Mouse (Mus musculus) MEL (cell line): Measurements from ENCODE around the gene Lrrc46. TPM values are rescaled to one million over a fixed set of nuclear protein-coding genes. Genes with fewer than 3 reads are reported as not detected.

Experiments
- DNase-seq: peaks from one replicate; pipeline ENCODE4 v3.0.0; 2011; ENCODE audit warnings: low read depth, low spot score
- H3K27ac ChIP-seq: 2 replicates; pipeline ENCODE4 v1.5.1; 2012; ENCODE audit warnings: low read depth, mild to moderate bottlenecking, control low read depth, low read length, moderate library complexity; ENCODE audit not compliant: control insufficient read depth
- H3K27me3 ChIP-seq, 2 experiments: fragments of 150-350 bp in 1 of 2; sonication (generic) in 1 of 2; 2 replicates each; pipeline ENCODE4 v1.6.1; 2012; ENCODE audit warnings: low read length in 2 of 2, mild to moderate bottlenecking in 2 of 2, improper control_type of control experiment in 1 of 2, moderate library complexity in 1 of 2; ENCODE audit not compliant: insufficient read depth in 2 of 2, control insufficient read depth in 1 of 2
- H3K36me3 ChIP-seq, 2 experiments: 2 replicates each; pipeline ENCODE4 v1.6.1; 2012 to 2014; ENCODE audit warnings: low read length in 2 of 2, improper control_type of control experiment in 1 of 2, inconsistent platforms in 1 of 2, mild to moderate bottlenecking in 1 of 2; ENCODE audit not compliant: insufficient read depth in 2 of 2, control insufficient read depth in 1 of 2
- H3K4me1 ChIP-seq, 2 experiments: fragments of 150-350 bp in 1 of 2; sonication (generic) in 1 of 2; 2 replicates each; pipeline ENCODE4 v1.6.1; 2012; ENCODE audit warnings: low read length in 2 of 2, improper control_type of control experiment in 1 of 2, mild to moderate bottlenecking in 1 of 2; ENCODE audit not compliant: insufficient read depth in 2 of 2, control insufficient read depth in 1 of 2
- H3K4me3 ChIP-seq, 2 experiments: fragments of 150-350 bp in 1 of 2; sonication (generic) in 1 of 2; 2 replicates each; pipeline ENCODE4 v1.5.1; 2012; ENCODE audit warnings: low read depth in 2 of 2, low read length in 2 of 2, mild to moderate bottlenecking in 2 of 2, moderate library complexity in 2 of 2, control low read depth in 1 of 2, improper control_type of control experiment in 1 of 2; ENCODE audit not compliant: control insufficient read depth in 1 of 2, insufficient read depth in 1 of 2
- H3K79me2 ChIP-seq: 2 replicates; pipeline ENCODE4 v1.6.1; 2012; ENCODE audit warnings: mild to moderate bottlenecking, low read length, moderate library complexity; ENCODE audit not compliant: control insufficient read depth, poor library complexity, insufficient read depth
- H3K9ac ChIP-seq: 2 replicates; pipeline ENCODE4 v1.6.1; 2012; ENCODE audit warnings: low read depth, mild to moderate bottlenecking, control low read depth, low read length, moderate library complexity; ENCODE audit not compliant: control insufficient read depth, poor library complexity, severe bottlenecking
- H3K9me3 ChIP-seq: fragments of 150-350 bp; sonication (generic); replicated peaks from 2 replicates; pipeline ENCODE4 v1.6.1; 2012; ENCODE audit warnings: mild to moderate bottlenecking, low read length, improper control_type of control experiment, moderate library complexity; ENCODE audit not compliant: insufficient read depth
- BHLHE40 ChIP-seq: IDR thresholded peaks from 2 replicates; pipeline ENCODE4 v1.6.1; 2012; ENCODE audit warnings: low read depth, mild to moderate bottlenecking, inconsistent platforms, low read length, improper control_type of control experiment, borderline replicate concordance
- CHD1 ChIP-seq: IDR thresholded peaks from 2 replicates; pipeline ENCODE4 v1.6.1; 2012; ENCODE audit warnings: low read depth, mild to moderate bottlenecking, inconsistent platforms, low read length, improper control_type of control experiment
- CTCF ChIP-seq, 3 experiments: IDR thresholded peaks in 2 of 3; conservative IDR thresholded peaks in 1 of 3; 2 replicates each; pipeline ENCODE4 v1.5.1; 2011 to 2012; ENCODE audit warnings: low read length in 3 of 3, low read depth in 2 of 3, mild to moderate bottlenecking in 2 of 3, improper control_type of control experiment in 1 of 3, inconsistent platforms in 1 of 3, mixed read lengths in 1 of 3, moderate library complexity in 1 of 3; ENCODE audit not compliant: control insufficient read depth in 1 of 3, insufficient read depth in 1 of 3, poor library complexity in 1 of 3, severe bottlenecking in 1 of 3
- E2F4 ChIP-seq: IDR thresholded peaks from 2 replicates; pipeline ENCODE4 v1.6.1; 2011; ENCODE audit warnings: low read depth, low read length, improper control_type of control experiment, borderline replicate concordance
- HCFC1 ChIP-seq: IDR thresholded peaks from 2 replicates; pipeline ENCODE4 v1.6.1; 2012; ENCODE audit warnings: low read depth, mild to moderate bottlenecking, inconsistent platforms, low read length, improper control_type of control experiment, moderate library complexity
- KAT2A ChIP-seq: conservative IDR thresholded peaks from 2 replicates; pipeline ENCODE4 v1.6.1; 2012; ENCODE audit warnings: low read depth, low read length, improper control_type of control experiment, inconsistent platforms
- MAFK ChIP-seq: IDR thresholded peaks from 2 replicates; pipeline ENCODE4 v1.6.1; 2011; ENCODE audit warnings: low read depth, mild to moderate bottlenecking, low read length, improper control_type of control experiment, borderline replicate concordance
- MAX ChIP-seq: IDR thresholded peaks from 2 replicates; pipeline ENCODE4 v1.6.1; 2011; ENCODE audit warnings: low read length, improper control_type of control experiment
- MEF2A ChIP-seq: IDR thresholded peaks from 2 replicates; pipeline ENCODE4 v1.6.1; 2014; ENCODE audit warnings: low read depth, mild to moderate bottlenecking, inconsistent platforms, low read length, improper control_type of control experiment; ENCODE audit not compliant: poor library complexity, insufficient replicate concordance, severe bottlenecking; ENCODE audit errors: extremely low read depth
- MXI1 ChIP-seq: IDR thresholded peaks from 2 replicates; pipeline ENCODE4 v1.6.1; 2011; ENCODE audit warnings: mild to moderate bottlenecking, low read depth, low read length, improper control_type of control experiment
- NELFE ChIP-seq: IDR thresholded peaks from 2 replicates; pipeline ENCODE4 v1.6.1; 2011; ENCODE audit warnings: low read depth, low read length, improper control_type of control experiment
- RAD21 ChIP-seq: IDR thresholded peaks from 2 replicates; pipeline ENCODE4 v1.6.1; 2011; ENCODE audit warnings: mild to moderate bottlenecking, low read depth, low read length, improper control_type of control experiment
- RCOR1 ChIP-seq: IDR thresholded peaks from 2 replicates; pipeline ENCODE4 v1.6.1; 2012; ENCODE audit warnings: low read depth, mild to moderate bottlenecking, inconsistent platforms, low read length, improper control_type of control experiment
- SIN3A ChIP-seq: IDR thresholded peaks from 2 replicates; pipeline ENCODE4 v1.6.1; 2012; ENCODE audit warnings: low read length, improper control_type of control experiment, inconsistent platforms
- SMC3 ChIP-seq: IDR thresholded peaks from 2 replicates; pipeline ENCODE4 v1.6.1; 2011; ENCODE audit warnings: low read depth, low read length, improper control_type of control experiment
- TCF12 ChIP-seq: IDR thresholded peaks from 2 replicates; pipeline ENCODE4 v1.6.1; 2014; ENCODE audit warnings: low read depth, mild to moderate bottlenecking, inconsistent platforms, low read length, improper control_type of control experiment, moderate library complexity
- USF2 ChIP-seq, 2 experiments: IDR thresholded peaks; 2 replicates each; pipeline ENCODE4 v1.6.1; 2011 to 2012; ENCODE audit warnings: improper control_type of control experiment in 2 of 2, low read length in 2 of 2, borderline replicate concordance in 1 of 2, inconsistent platforms in 1 of 2, low read depth in 1 of 2, mild to moderate bottlenecking in 1 of 2; ENCODE audit not compliant: insufficient read depth in 1 of 2
- ZKSCAN1 ChIP-seq: IDR thresholded peaks from 2 replicates; pipeline ENCODE4 v1.6.1; 2012; ENCODE audit warnings: low read depth, mild to moderate bottlenecking, inconsistent platforms, low read length, improper control_type of control experiment, moderate library complexity
- ZNF384 ChIP-seq: IDR thresholded peaks from 2 replicates; pipeline ENCODE4 v1.6.1; 2012; ENCODE audit warnings: low read depth, mild to moderate bottlenecking, inconsistent platforms, low read length, improper control_type of control experiment
- polyA plus RNA-seq, 2 experiments: library from polyadenylated mRNA; stranded (reverse) in 1 of 2; unstranded in 1 of 2; fragments of >175 nt in 1 of 2; fragments of >200 nt in 1 of 2; gene quantifications; 2 replicates each; pipeline versions ENCODE4 v1.2.1 to v1.2.4; 2012; ENCODE audit warnings: low replicate concordance in 2 of 2, low read depth in 1 of 2; ENCODE audit not compliant: insufficient read length in 2 of 2, insufficient read depth in 1 of 2, missing spikeins in 1 of 2
- total RNA-seq: library from RNA; depleted of rRNA; stranded (reverse); fragments of 300-350 nt; gene quantifications from 2 replicates; pipeline ENCODE4 v1.2.3, GENCODE M21; 2012

Gene Lrrc46
- total and polyA plus RNA-seq, 3 experiments: 0.19 to 0.75 TPM; not detected in 1

DNA sequence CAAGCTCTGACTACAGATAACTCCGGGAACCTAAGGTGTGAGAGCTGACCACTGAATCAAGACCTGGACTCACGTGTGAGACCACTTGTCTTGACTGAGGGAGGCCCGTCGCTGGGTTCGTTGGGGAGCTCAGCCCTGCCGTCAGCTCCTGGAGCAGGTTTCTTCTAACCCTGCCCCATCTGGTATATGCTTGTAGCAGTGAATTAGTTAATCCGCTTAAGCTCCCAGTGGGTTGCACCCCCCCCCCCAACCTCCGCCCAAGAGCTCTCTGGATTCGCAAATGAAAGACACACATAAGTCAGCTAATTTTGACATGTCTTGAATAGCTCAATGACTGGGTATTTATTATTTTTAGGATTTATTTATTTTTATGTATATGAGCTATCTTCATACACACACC is 39.1 kb upstream of the Lrrc46 start:
- Histone ChIP-seq H3K9ac (no peak overlapping the region), H3K4me1 (peaks cover 0 to 9% of the 10 kb centered on the region in 2 experiments; a peak in 2 of 4 replicates), H3K27ac (no peak overlapping the region)
- TF ChIP-seq KAT2A (no peak), MEF2A (no peak), USF2 (IDR thresholded peaks at IDR 0.05; ENCODE audit: borderline replicate concordance in 1 of 2, insufficient read depth in 1 of 2, low read depth in 1 of 2, low read length in 2 of 2) (no peak)
- TF ChIP-seq, all 39 proteins: peak for 0
- no peaks in the 10 kb centered on the region for H3K9me3 ChIP-seq
- no peaks in the 10 kb centered on the region for H3K79me2 ChIP-seq
- H3K36me3 ChIP-seq: no peaks in the 10 kb centered on the region; a peak in 1 of 4 replicates
- DNase-seq: no peak
- no peaks in the 10 kb centered on the region; a peak in 1 of 4 replicates for H3K27me3 ChIP-seq
- no peak overlapping the region for H3K4me3 ChIP-seq

DNA sequence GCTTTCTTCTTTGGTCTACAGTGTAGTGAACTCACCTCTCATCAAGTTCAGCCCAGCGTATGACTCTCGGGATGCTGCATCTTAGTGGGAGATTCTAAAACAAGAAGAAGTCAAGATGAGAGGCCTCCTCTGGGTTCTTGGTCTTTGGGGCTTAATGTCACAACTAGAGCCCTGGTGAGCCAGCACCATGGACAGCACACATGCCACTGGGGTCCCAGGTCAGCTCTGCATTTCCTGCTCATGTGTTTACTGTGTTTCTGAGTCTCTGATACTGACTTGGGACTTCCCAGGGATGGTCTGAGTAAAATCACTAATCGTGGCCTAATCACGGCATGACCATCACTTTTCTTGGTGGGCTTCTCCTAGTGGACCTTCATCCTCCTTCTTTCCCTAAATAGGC is 37.5 kb upstream of the Lrrc46 start:
- Histone ChIP-seq H3K36me3 (no peaks in the 10 kb centered on the region; a peak in 1 of 4 replicates), H3K9ac (no peak overlapping the region), H3K27me3 (no peaks in the 10 kb centered on the region), H3K9me3 (no peaks in the 10 kb centered on the region), H3K4me1 (peaks cover 0 to 8% of the 10 kb centered on the region in 2 experiments; a peak in 2 of 4 replicates), H3K79me2 (no peaks in the 10 kb centered on the region), H3K27ac (no peak overlapping the region), H3K4me3 (no peak overlapping the region)
- peak; percentile 81 for DNase-seq
- TF ChIP-seq MXI1 (peak; percentile 94), CHD1 (no peak), MAX (peak; percentile 60), SIN3A (peak; percentile 95), SMC3 (peak; percentile 23; the same call in 1 of the 2 replicates), HCFC1 (no peak), CTCF (IDR thresholded peaks at IDR 0.05 in 2 of 3, conservative IDR thresholded peaks at IDR 0.05 in 1 of 3; ENCODE audit: control insufficient read depth in 1 of 3, insufficient read depth in 1 of 3, low read depth in 2 of 3, low read length in 3 of 3, poor library complexity in 1 of 3, severe bottlenecking in 1 of 3) (no peak), TCF12 (no peak), E2F4 (no peak), RCOR1 (no peak), ZNF384 (no peak)

DNA sequence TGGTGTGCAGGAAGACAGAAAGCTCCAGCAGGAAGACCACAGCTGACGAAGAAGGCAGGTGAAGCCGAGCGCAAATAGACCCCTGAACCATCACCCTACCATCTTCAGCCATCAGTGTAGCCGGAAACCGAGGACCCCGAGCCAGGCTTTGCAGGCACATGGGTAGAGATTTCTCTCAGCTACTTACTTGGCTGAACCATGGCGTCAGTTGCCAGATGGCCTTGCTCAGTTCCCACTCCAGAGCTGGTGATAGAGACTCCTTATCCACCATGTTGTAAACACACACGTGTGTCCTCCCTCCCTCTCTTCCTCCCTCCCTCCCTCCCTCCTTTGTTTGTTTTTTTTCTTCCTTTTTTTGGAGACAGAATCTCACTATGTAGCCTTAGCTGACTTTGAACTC is 33.0 kb upstream of the Lrrc46 start:
- Histone ChIP-seq H3K27ac (no peak overlapping the region), H3K4me1 (no peaks in the 10 kb centered on the region), H3K9me3 (no peaks in the 10 kb centered on the region), H3K27me3 (no peaks in the 10 kb centered on the region), H3K36me3 (no peaks in the 10 kb centered on the region), H3K9ac (no peak overlapping the region)
- TF ChIP-seq KAT2A: no peak
- no peak for TF ChIP-seq ZKSCAN1
- TF ChIP-seq BHLHE40: no peak
- TF ChIP-seq NELFE: no peak
- TF ChIP-seq MAFK: no peak
- no peak for TF ChIP-seq RAD21
- TF ChIP-seq CHD1: no peak
- TF ChIP-seq, all 39 proteins: peak for 0
- Histone ChIP-seq H3K79me2 (no peaks in the 10 kb centered on the region), H3K4me3 (no peak overlapping the region)
- DNase-seq: no peak
